28 mouse cellular contexts compared by ENCODE assay signal in the genomic region with DNA sequence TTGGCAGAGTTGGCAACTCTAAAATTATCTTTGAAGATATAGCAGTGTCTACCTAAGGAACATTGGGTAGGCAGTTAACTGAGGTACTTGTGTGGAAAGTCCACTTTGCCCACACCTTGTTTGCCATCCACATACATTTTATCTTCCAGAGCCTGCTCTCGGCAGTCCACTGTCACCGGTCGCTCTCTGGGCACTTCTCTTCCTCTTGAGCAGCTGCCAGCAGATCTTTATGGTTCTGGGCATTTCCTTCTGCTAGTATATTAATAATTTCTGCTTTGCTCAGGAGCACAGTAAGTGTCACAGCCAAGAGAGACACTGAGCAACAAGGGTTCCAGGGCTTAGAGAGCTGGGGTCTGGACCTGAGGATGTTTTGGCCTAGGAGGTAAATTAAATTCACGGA.
DNase-seq lines count a peak whose midpoint lies in the region; TF ChIP-seq lines count a peak whose summit lies in the region.
"Had no signal": no experiment of that assay in that cellular context is flagged by ENCODE, and none has a peak within 500 bp of the region (broad histone marks: within the 10 kb centered on the region; RNA-seq: fewer than 3 reads in every experiment).

No protein-coding gene starts in this region.

- no peaks in the 10 kb centered on the region for H3K79me2 ChIP-seq in heart, adult 2 months (replicated peaks; ENCODE audit: control insufficient read depth, insufficient read depth, low read length)

- H3K4me1 ChIP-seq in heart, adult 2 months (ENCODE audit: control insufficient read depth, insufficient read depth, low read length): no peaks in the 10 kb centered on the region
- no peaks in the 10 kb centered on the region for H3K4me1 ChIP-seq in brown adipose tissue, adult 24 weeks (ENCODE audit: control insufficient read depth, insufficient read depth, insufficient read length, low read length)
- H3K4me1 ChIP-seq: embryonic facial prominence, embryonic 10.5 days; hindbrain, embryonic 10.5 days; intestine, embryonic 15.5 days had no signal

- TF ChIP-seq POLR2A in heart, adult 2 months (IDR thresholded peaks at IDR 0.05; ENCODE audit: insufficient read depth, low read depth, low read length): no peak

- no peaks in the 10 kb centered on the region for H3K36me3 ChIP-seq in heart, adult 2 months (ENCODE audit: control insufficient read depth, insufficient read depth, low read length)
- H3K36me3 ChIP-seq: embryonic facial prominence, embryonic 10.5 days; embryonic facial prominence, embryonic 13.5 days; forebrain, embryonic 12.5 days; forebrain, embryonic 15.5 days; G1E; hindbrain, embryonic 10.5 days; hindbrain, embryonic 13.5 days; intestine, embryonic 15.5 days had no signal

- no peak for TF ChIP-seq EP300 in heart, adult 2 months (IDR thresholded peaks at IDR 0.05; ENCODE audit: insufficient read depth, low read depth, low read length)

- intact Hi-C loops in heart, adult 2 months (cut with DNase I): no loop called here

- DNase-seq in heart, adult 2 months: peak in 1 of 2 experiments; percentile 34
- DNase-seq in heart, adult 8-10 months (ENCODE audit: low spot score): no peak
- peak; percentile 23 for DNase-seq in thymus, postnatal 4 days
- no peak for DNase-seq in thymus, postnatal 25 days
- DNase-seq in frontal cortex, postnatal 10 days (ENCODE audit: low spot score in 2 of 2): no peak
- DNase-seq in spleen, adult 12 weeks (ENCODE audit: low spot score): no peak
- DNase-seq: adrenal gland, postnatal 10 days; adrenal gland, postnatal 36 days; cerebellum, adult 11-12 months; cerebellum, adult 8-10 months; cerebellum, postnatal 10 days; cerebellum, postnatal 36 days; embryo, embryonic 11 days; gastrocnemius, postnatal 14 days; heart, postnatal 36 days; kidney, adult 11 months had no signal

- H3K27ac ChIP-seq in heart, adult 2 months: peak overlapping the region; percentile 2; the same call in 1 of the 2 replicates
- H3K27ac ChIP-seq in brown adipose tissue, adult 24 weeks (replicated peaks; ENCODE audit: low read depth, low read length): no peak overlapping the region
- H3K27ac ChIP-seq: embryonic facial prominence, embryonic 10.5 days; embryonic facial prominence, embryonic 13.5 days; forebrain, embryonic 12.5 days; forebrain, embryonic 15.5 days; hindbrain, embryonic 10.5 days; hindbrain, embryonic 13.5 days; intestine, embryonic 15.5 days had no signal

- H3K9ac ChIP-seq in heart, adult 2 months (ENCODE audit: low read depth, low read length): no peak overlapping the region
- H3K9ac ChIP-seq: embryonic facial prominence, embryonic 13.5 days; forebrain, embryonic 12.5 days; forebrain, embryonic 15.5 days; hindbrain, embryonic 13.5 days; intestine, embryonic 15.5 days had no signal

- no peak for TF ChIP-seq CTCF in heart, adult 2 months (IDR thresholded peaks at IDR 0.05)

- H3K4me3 ChIP-seq in heart, adult 2 months: no peak overlapping the region
- H3K4me3 ChIP-seq in brown adipose tissue, adult 24 weeks (ENCODE audit: insufficient read depth, low read depth, low read length): peak overlapping the region; percentile 22; the same call in 1 of the 2 replicates
- H3K4me3 ChIP-seq: embryonic facial prominence, embryonic 10.5 days; embryonic facial prominence, embryonic 13.5 days; erythroblast, embryonic 14.5 days; forebrain, embryonic 12.5 days; forebrain, embryonic 15.5 days; hindbrain, embryonic 10.5 days; hindbrain, embryonic 13.5 days; intestine, embryonic 15.5 days had no signal

- H3K27me3 ChIP-seq in heart, adult 2 months (ENCODE audit: control insufficient read depth, insufficient read depth, low read length): no peaks in the 10 kb centered on the region
- H3K27me3 ChIP-seq: CH12.LX; embryonic facial prominence, embryonic 13.5 days; forebrain, embryonic 12.5 days; forebrain, embryonic 15.5 days; hindbrain, embryonic 13.5 days; intestine, embryonic 15.5 days; Patski had no signal

- WGBS in heart, adult 2 months: 67% methylated on average over 4 of the region's 4 CpGs
